Mouse (Mus musculus): Measurements from ENCODE around the gene Cd164.

DNA sequence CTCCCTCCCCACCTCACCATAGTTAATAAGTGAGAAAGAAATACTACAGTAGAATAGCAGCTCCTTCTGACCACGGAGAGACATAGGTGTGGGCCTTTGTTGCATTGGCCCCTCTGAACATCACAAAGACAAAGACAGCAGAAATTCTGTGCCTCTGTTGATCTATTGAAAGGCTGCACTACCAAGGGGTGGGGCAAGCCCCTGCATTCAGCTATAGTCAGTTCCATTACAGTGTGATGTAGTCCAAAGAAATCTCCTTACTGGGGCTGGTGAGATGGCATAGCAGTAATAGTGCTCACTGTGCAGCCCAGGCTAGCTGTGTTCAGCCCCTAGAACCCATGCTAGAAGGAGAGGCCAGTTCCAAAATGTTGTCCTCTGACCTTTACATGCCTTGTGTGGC, 14.2 kb upstream of the Cd164 start:
- no peak for TF ChIP-seq EP300 (IDR thresholded peaks at IDR 0.05; ENCODE audit: low read depth)
- TF ChIP-seq CTCF (IDR thresholded peaks at IDR 0.05; ENCODE audit: low read depth): no peak

Data from heart, postnatal 0 days (tissue).